ENCODE assay signal across 8 mouse cellular contexts in the genomic region with DNA sequence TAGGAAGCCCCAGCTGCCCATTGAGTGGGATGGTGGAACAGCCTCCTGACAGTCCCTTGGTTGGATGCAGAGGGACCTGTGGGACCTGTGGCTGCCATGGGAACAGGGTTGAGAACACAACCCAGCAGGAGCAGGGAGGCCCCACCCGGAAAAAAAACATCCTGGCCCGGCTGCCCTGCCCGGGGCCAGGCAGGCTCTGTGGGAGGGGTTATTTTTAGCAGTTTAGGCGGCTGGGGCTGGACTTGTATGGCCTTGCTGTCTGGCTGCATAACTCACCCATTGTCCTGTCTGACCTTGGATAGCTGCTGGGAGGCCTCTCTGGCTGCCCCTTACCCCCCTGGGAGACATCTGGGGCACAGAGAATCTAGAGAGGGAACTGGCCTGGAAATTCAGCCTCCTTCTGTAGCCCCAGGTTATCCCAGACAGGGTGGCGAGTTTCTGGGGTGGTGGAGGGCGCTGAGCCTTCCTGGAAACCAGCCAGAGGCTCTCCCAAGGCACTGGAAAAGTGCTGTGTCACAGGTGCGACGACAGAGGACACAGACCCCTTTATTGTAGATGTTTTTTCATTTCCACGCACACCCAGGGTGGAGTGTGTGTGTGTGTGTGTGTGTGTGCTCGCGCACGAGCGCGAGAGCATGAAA. TPM values are rescaled to one million over a fixed set of nuclear protein-coding genes. Genes with fewer than 3 reads are reported as not detected.
A peak's percentile ranks its signal among the peaks of the same experiment; 100 is the strongest.
DNase-seq lines count a peak whose midpoint lies in the region; ATAC-seq and TF ChIP-seq lines count a peak whose summit lies in the region.

No protein-coding gene starts in this region.

- peak; percentile 69 for DNase-seq in ES-E14 (ENCODE audit: low read depth, low spot score)
- peak; percentile 85 for DNase-seq in adrenal gland, postnatal 14 days
- peak; percentile 100 for DNase-seq in heart, adult 11 months
- peak; percentile 70 for DNase-seq in lung, embryonic 14.5 days
- DNase-seq in stomach, postnatal 0 days (ENCODE audit: low spot score), result peak; percentile 90
- DNase-seq in frontal cortex, postnatal 36 days (ENCODE audit: low spot score in 2 of 2), result no peak
- no peak for DNase-seq in left cerebral cortex, postnatal 14 days (ENCODE audit: low spot score in 2 of 2)

- H3K9ac ChIP-seq in ES-E14 (ENCODE audit: insufficient read depth, low read depth, low read length, poor library complexity, severe bottlenecking), result no peak overlapping the region; the same call in 1 of the 2 replicates
- no peak overlapping the region for H3K9ac ChIP-seq in intestine, postnatal 0 days (ENCODE audit: low read depth, low read length)
- H3K9ac ChIP-seq in lung, embryonic 14.5 days, result no peak overlapping the region
- H3K9ac ChIP-seq in stomach, postnatal 0 days (ENCODE audit: low read length), result 0 out of 2 replicates have a peak overlapping the region, but pooled peaks have one; percentile 31

- H3K27me3 ChIP-seq in intestine, postnatal 0 days (replicated peaks; ENCODE audit: control insufficient read depth, insufficient read depth, low read length), result peaks cover 16% of the 10 kb centered on the region
- H3K27me3 ChIP-seq in lung, embryonic 14.5 days (ENCODE audit: insufficient read depth, low read length), result peaks cover 26% of the 10 kb centered on the region
- H3K27me3 ChIP-seq in stomach, postnatal 0 days (ENCODE audit: control insufficient read depth, insufficient read depth, low read length), result no peaks in the 10 kb centered on the region

- TF ChIP-seq CTCF in intestine, postnatal 0 days (IDR thresholded peaks at IDR 0.05; ENCODE audit: low read depth), result no peak
- no peak for TF ChIP-seq CTCF in lung, embryonic 14.5 days (IDR thresholded peaks at IDR 0.05; ENCODE audit: low read depth)
- no peak for TF ChIP-seq CTCF in stomach, postnatal 0 days (IDR thresholded peaks at IDR 0.05; ENCODE audit: low read depth)

- peak overlapping the region; percentile 24; the same call in 1 of the 2 replicates for H3K27ac ChIP-seq in ES-E14 (ENCODE audit: insufficient read depth, low read depth, low read length, poor library complexity, severe bottlenecking)
- peak overlapping the region; percentile 50 for H3K27ac ChIP-seq in intestine, postnatal 0 days (ENCODE audit: low read depth, low read length)
- H3K27ac ChIP-seq in lung, embryonic 14.5 days (ENCODE audit: low read depth), result peak overlapping the region; percentile 68
- peak overlapping the region; percentile 91 for H3K27ac ChIP-seq in stomach, postnatal 0 days (replicated peaks)

- no peak overlapping the region for H3K4me3 ChIP-seq in ES-E14 (ENCODE audit: insufficient read depth in 1 of 2, low read depth in 1 of 2, low read length in 2 of 2, poor library complexity in 1 of 2, severe bottlenecking in 1 of 2)
- H3K4me3 ChIP-seq in intestine, postnatal 0 days (ENCODE audit: low read depth, low read length), result no peak overlapping the region
- H3K4me3 ChIP-seq in lung, embryonic 14.5 days (ENCODE audit: low read depth, low read length), result no peak overlapping the region
- H3K4me3 ChIP-seq in stomach, postnatal 0 days (ENCODE audit: low read depth, low read length), result no peak overlapping the region

- no peaks in the 10 kb centered on the region for H3K36me3 ChIP-seq in ES-E14 (ENCODE audit: control insufficient read depth, insufficient read depth, low read length, poor library complexity, severe bottlenecking)
- H3K36me3 ChIP-seq in intestine, postnatal 0 days (ENCODE audit: control insufficient read depth, insufficient read depth), result no peaks in the 10 kb centered on the region
- no peaks in the 10 kb centered on the region for H3K36me3 ChIP-seq in lung, embryonic 14.5 days (ENCODE audit: insufficient read depth)
- H3K36me3 ChIP-seq in stomach, postnatal 0 days (ENCODE audit: control insufficient read depth, insufficient read depth, low read length), result 0 out of 2 replicates have a peak, but pooled peaks cover 2% of the 10 kb centered on the region

- peak; percentile 68 for TF ChIP-seq EP300 in stomach, postnatal 0 days (optimal IDR thresholded peaks at IDR 0.05)

- H3K9me3 ChIP-seq in ES-E14 (ENCODE audit: control insufficient read depth, insufficient read depth, low read depth, low read length), result no peaks in the 10 kb centered on the region
- H3K9me3 ChIP-seq in intestine, postnatal 0 days (ENCODE audit: control insufficient read depth), result no peaks in the 10 kb centered on the region
- H3K9me3 ChIP-seq in lung, embryonic 14.5 days (ENCODE audit: low read depth, low read length), result no peaks in the 10 kb centered on the region
- no peaks in the 10 kb centered on the region for H3K9me3 ChIP-seq in stomach, postnatal 0 days (ENCODE audit: control insufficient read depth, low read length)

- 32% methylated on average over 14 of the region's 14 CpGs for WGBS in intestine, postnatal 0 days
- WGBS in lung, embryonic 14.5 days, result 37% methylated on average over 14 of the region's 14 CpGs
- 22% methylated on average over 14 of the region's 14 CpGs for WGBS in stomach, postnatal 0 days

- no peak overlapping the region for H3K4me2 ChIP-seq in intestine, postnatal 0 days (replicated peaks; ENCODE audit: low read depth)
- 0 out of 2 replicates have a peak overlapping the region, but pooled peaks have one; percentile 5 for H3K4me2 ChIP-seq in lung, embryonic 14.5 days
- H3K4me2 ChIP-seq in stomach, postnatal 0 days (replicated peaks; ENCODE audit: low read depth), result no peak overlapping the region; the same call in 1 of the 2 replicates

- ATAC-seq in intestine, postnatal 0 days, result peak; percentile 52
- ATAC-seq in lung, embryonic 14.5 days (ENCODE audit: insufficient read depth), result peak; percentile 44; the same call in 1 of the 2 replicates
- ATAC-seq in stomach, postnatal 0 days (ENCODE audit: low FRiP score, low TSS enrichment), result peak; percentile 86

- in situ Hi-C loops in ES-E14 (cut with MboI; ENCODE audit: low sequenced_read_pairs in 2 of 2, unreplicated experiment in 2 of 2), result no loop called here

- H3K4me1 ChIP-seq in ES-E14 (ENCODE audit: control insufficient read depth in 2 of 2, insufficient read depth in 2 of 2, low read length in 2 of 2, poor library complexity in 1 of 2), result peaks cover 13 to 39% of the 10 kb centered on the region in 2 experiments
- H3K4me1 ChIP-seq in intestine, postnatal 0 days (replicated peaks; ENCODE audit: control insufficient read depth, insufficient read depth, low read length), result peaks cover 35% of the 10 kb centered on the region
- H3K4me1 ChIP-seq in lung, embryonic 14.5 days (ENCODE audit: insufficient read depth), result peaks cover 49% of the 10 kb centered on the region
- H3K4me1 ChIP-seq in stomach, postnatal 0 days (replicated peaks; ENCODE audit: control insufficient read depth, insufficient read depth), result peaks cover 55% of the 10 kb centered on the region

- intact Hi-C loops in left cerebral cortex, postnatal 14 days (cut with DNase I), result no loop called here

TF ChIP-seq in ES-E14, 5 proteins besides CTCF, POLR2A, EP300 and RAD21:
- TF ChIP-seq CHD2 (IDR thresholded peaks at IDR 0.05; ENCODE audit: low read depth, low read length) (no peak), ZC3H11A (IDR thresholded peaks at IDR 0.05; ENCODE audit: borderline replicate concordance, low read depth, low read length) (no peak), ZNF384 (IDR thresholded peaks at IDR 0.05; ENCODE audit: low read depth, low read length) (no peak), MAFK (IDR thresholded peaks at IDR 0.05; ENCODE audit: insufficient read depth, low read depth, low read length) (0 out of 2 replicates have a peak, but pooled peaks have one; percentile 2), HCFC1 (IDR thresholded peaks at IDR 0.05; ENCODE audit: borderline replicate concordance, insufficient read depth, low read length) (no peak)

RNA-seq across cellular contexts. Expression of a gene that starts 17.3 kb away (rescaled TPM):
- 16.9 and 20.1 TPM in 2 replicates for total RNA-seq in ES-E14 (2012; rRNA removed)
- total RNA-seq in adrenal gland, postnatal 14 days (2021), result 121 and 127 TPM in 2 replicates
- polyA plus RNA-seq in intestine, postnatal 0 days (2015; fragmentation: Nextera tagmentation; extraction: Ambion mirVana), result 179 and 201 TPM in 2 replicates
- polyA plus RNA-seq in lung, embryonic 14.5 days (2014; fragmentation: Nextera tagmentation; extraction: Ambion mirVana), result 66.5 and 69.8 TPM in 2 replicates
- 71.0 and 89.6 TPM in 2 replicates for polyA plus RNA-seq in stomach, postnatal 0 days (2015; fragmentation: Nextera tagmentation; extraction: Ambion mirVana)
- total RNA-seq in left cerebral cortex, postnatal 14 days (2021), result 100 to 1,000 TPM; 278 to 292 TPM

RNA-seq across cellular contexts. Expression of a gene that starts 22.9 kb away (rescaled TPM):
- 2.0 and 3.3 TPM in 2 replicates for total RNA-seq in ES-E14 (2012; rRNA removed)
- total RNA-seq in adrenal gland, postnatal 14 days (2021), result 19.9 and 23.6 TPM in 2 replicates
- 15.7 and 16.1 TPM in 2 replicates for polyA plus RNA-seq in intestine, postnatal 0 days (2015; fragmentation: Nextera tagmentation; extraction: Ambion mirVana)
- 12.7 and 13.2 TPM in 2 replicates for polyA plus RNA-seq in lung, embryonic 14.5 days (2014; fragmentation: Nextera tagmentation; extraction: Ambion mirVana)
- 33.8 and 34.6 TPM in 2 replicates for polyA plus RNA-seq in stomach, postnatal 0 days (2015; fragmentation: Nextera tagmentation; extraction: Ambion mirVana)
- total RNA-seq in left cerebral cortex, postnatal 14 days (2021), result 1 to 10 TPM; 8.7 to 9.0 TPM

RNA-seq across cellular contexts. Expression of a gene that starts 26.4 kb away (rescaled TPM):
- 13.3 and 14.2 TPM in 2 replicates for total RNA-seq in ES-E14 (2012; rRNA removed)
- 0.74 and 4.0 TPM in 2 replicates for total RNA-seq in adrenal gland, postnatal 14 days (2021)
- 1.1 and 1.2 TPM in 2 replicates for polyA plus RNA-seq in intestine, postnatal 0 days (2015; fragmentation: Nextera tagmentation; extraction: Ambion mirVana)
- 2.5 and 3.3 TPM in 2 replicates for polyA plus RNA-seq in lung, embryonic 14.5 days (2014; fragmentation: Nextera tagmentation; extraction: Ambion mirVana)
- 2.3 and 2.8 TPM in 2 replicates for polyA plus RNA-seq in stomach, postnatal 0 days (2015; fragmentation: Nextera tagmentation; extraction: Ambion mirVana)
- total RNA-seq in left cerebral cortex, postnatal 14 days (2021), result under 1 TPM; 0.46 to 0.55 TPM

RNA-seq across cellular contexts. Expression of a gene that starts 26.8 kb away (rescaled TPM):
- total RNA-seq in ES-E14 (2012; rRNA removed), result 0.31 and 0.42 TPM in 2 replicates
- total RNA-seq in adrenal gland, postnatal 14 days (2021), result 8.6 and 10.2 TPM in 2 replicates
- 3.1 and 3.3 TPM in 2 replicates for polyA plus RNA-seq in intestine, postnatal 0 days (2015; fragmentation: Nextera tagmentation; extraction: Ambion mirVana)
- 3.7 and 3.9 TPM in 2 replicates for polyA plus RNA-seq in lung, embryonic 14.5 days (2014; fragmentation: Nextera tagmentation; extraction: Ambion mirVana)
- 3.3 and 4.1 TPM in 2 replicates for polyA plus RNA-seq in stomach, postnatal 0 days (2015; fragmentation: Nextera tagmentation; extraction: Ambion mirVana)
- total RNA-seq in left cerebral cortex, postnatal 14 days (2021), result 1 to 10 TPM; 5.4 to 7.0 TPM

RNA-seq across cellular contexts. Expression of a gene that starts 34.5 kb away (rescaled TPM):
- 81.1 and 81.3 TPM in 2 replicates for total RNA-seq in ES-E14 (2012; rRNA removed)
- total RNA-seq in adrenal gland, postnatal 14 days (2021), result 90.7 and 95.0 TPM in 2 replicates
- 35.6 and 38.5 TPM in 2 replicates for polyA plus RNA-seq in intestine, postnatal 0 days (2015; fragmentation: Nextera tagmentation; extraction: Ambion mirVana)
- 89.3 and 91.9 TPM in 2 replicates for polyA plus RNA-seq in lung, embryonic 14.5 days (2014; fragmentation: Nextera tagmentation; extraction: Ambion mirVana)
- polyA plus RNA-seq in stomach, postnatal 0 days (2015; fragmentation: Nextera tagmentation; extraction: Ambion mirVana), result 49.5 and 50.2 TPM in 2 replicates
- total RNA-seq in left cerebral cortex, postnatal 14 days (2021), result 10 to 100 TPM; 51.1 to 56.1 TPM

Comparison
In these comparisons a context has a peak if more than half of its experiments do, and no peak if none do; other contexts are left out.
1. DNase-seq: peak in ES-E14 (single experiment), adrenal gland, postnatal 14 days (single experiment), heart, adult 11 months (single experiment), lung, embryonic 14.5 days (single experiment) and stomach, postnatal 0 days (single experiment); none in frontal cortex, postnatal 36 days (0 of 2) and left cerebral cortex, postnatal 14 days (0 of 2).
2. H3K27ac ChIP-seq: peak in every context shown above with its lines; median percentile 91 in stomach, postnatal 0 days; 68 in lung, embryonic 14.5 days; 50 in intestine, postnatal 0 days; 24 in ES-E14.
3. Peak in every context shown above with its lines, with median percentiles within 50 percentile points of each other: ATAC-seq.